Mouse (Mus musculus): ENCODE results near the gene Trpc4ap. TPM values are rescaled to one million over a fixed set of nuclear protein-coding genes. Genes with fewer than 3 reads are reported as not detected.
"Not testable (repeated sequence)": the region's sequence is repeated elsewhere in the genome, so short reads cannot be mapped to it uniquely, and the experiment has no call there.

The Trpc4ap gene
- polyA plus RNA-seq, 1 experiment, result 202 TPM

- no peak for DNase-seq (ENCODE audit: low read depth)
- TF ChIP-seq CTCF (IDR thresholded peaks at IDR 0.05; ENCODE audit: borderline replicate concordance, extremely low read depth, insufficient read depth, insufficient read length) (no peak), POLR2A (IDR thresholded peaks at IDR 0.05; ENCODE audit: borderline replicate concordance, extremely low read depth, insufficient read depth, insufficient read length, poor library complexity, severe bottlenecking) (no peak)
These were observed 25.2 kb upstream of the Trpc4ap start for GRCm38 (mm10) chr2:155717082-155717990.

GRCm38 (mm10) chr2:155710557-155710956, 18.4 kb upstream of the Trpc4ap start:
- TF ChIP-seq CTCF (IDR thresholded peaks at IDR 0.05; ENCODE audit: borderline replicate concordance, extremely low read depth, insufficient read depth, insufficient read length) (no peak), POLR2A (IDR thresholded peaks at IDR 0.05; ENCODE audit: borderline replicate concordance, extremely low read depth, insufficient read depth, insufficient read length, poor library complexity, severe bottlenecking) (no peak)
- DNase-seq (ENCODE audit: low read depth), result no peak

GRCm38 (mm10) chr2:155707251-155707650, 15.1 kb upstream of the Trpc4ap start:
- TF ChIP-seq CTCF (IDR thresholded peaks at IDR 0.05; ENCODE audit: borderline replicate concordance, extremely low read depth, insufficient read depth, insufficient read length) (no peak), POLR2A (IDR thresholded peaks at IDR 0.05; ENCODE audit: borderline replicate concordance, extremely low read depth, insufficient read depth, insufficient read length, poor library complexity, severe bottlenecking) (no peak)
- DNase-seq (ENCODE audit: low read depth), result peak; percentile 46

- TF ChIP-seq POLR2A (IDR thresholded peaks at IDR 0.05; ENCODE audit: borderline replicate concordance, extremely low read depth, insufficient read depth, insufficient read length, poor library complexity, severe bottlenecking) (no peak), CTCF (IDR thresholded peaks at IDR 0.05; ENCODE audit: borderline replicate concordance, extremely low read depth, insufficient read depth, insufficient read length) (no peak)
- peak; percentile 81 for DNase-seq (ENCODE audit: low read depth)
These were observed 11.4 kb upstream of the Trpc4ap start for GRCm38 (mm10) chr2:155703630-155704029.

- DNase-seq (ENCODE audit: low read depth), result no peak
- no peak for TF ChIP-seq POLR2A (IDR thresholded peaks at IDR 0.05; ENCODE audit: borderline replicate concordance, extremely low read depth, insufficient read depth, insufficient read length, poor library complexity, severe bottlenecking)
- no peak for TF ChIP-seq CTCF (IDR thresholded peaks at IDR 0.05; ENCODE audit: borderline replicate concordance, extremely low read depth, insufficient read depth, insufficient read length)
These were observed 9.3 kb upstream of the Trpc4ap start for GRCm38 (mm10) chr2:155701399-155701919.

- DNase-seq (ENCODE audit: low read depth), result not testable (repeated sequence)
These were observed 6.3 kb upstream of the Trpc4ap start for GRCm38 (mm10) chr2:155698443-155698842.

- DNase-seq (ENCODE audit: low read depth), result no peak
- TF ChIP-seq POLR2A (IDR thresholded peaks at IDR 0.05; ENCODE audit: borderline replicate concordance, extremely low read depth, insufficient read depth, insufficient read length, poor library complexity, severe bottlenecking) (no peak), CTCF (IDR thresholded peaks at IDR 0.05; ENCODE audit: borderline replicate concordance, extremely low read depth, insufficient read depth, insufficient read length) (no peak)
These were observed 4.7 kb upstream of the Trpc4ap start for GRCm38 (mm10) chr2:155696851-155697250.

- TF ChIP-seq CTCF (IDR thresholded peaks at IDR 0.05; ENCODE audit: borderline replicate concordance, extremely low read depth, insufficient read depth, insufficient read length) (peak; percentile 90), POLR2A (IDR thresholded peaks at IDR 0.05; ENCODE audit: borderline replicate concordance, extremely low read depth, insufficient read depth, insufficient read length, poor library complexity, severe bottlenecking) (no peak)
- DNase-seq (ENCODE audit: low read depth), result peak; percentile 84
These were observed 3.9 kb upstream of the Trpc4ap start for GRCm38 (mm10) chr2:155696091-155696558.

- TF ChIP-seq CTCF (IDR thresholded peaks at IDR 0.05; ENCODE audit: borderline replicate concordance, extremely low read depth, insufficient read depth, insufficient read length) (no peak), POLR2A (IDR thresholded peaks at IDR 0.05; ENCODE audit: borderline replicate concordance, extremely low read depth, insufficient read depth, insufficient read length, poor library complexity, severe bottlenecking) (no peak)
- no peak for DNase-seq (ENCODE audit: low read depth)
These were observed 3.1 kb upstream of the Trpc4ap start for GRCm38 (mm10) chr2:155695316-155695715.

- TF ChIP-seq POLR2A (IDR thresholded peaks at IDR 0.05; ENCODE audit: borderline replicate concordance, extremely low read depth, insufficient read depth, insufficient read length, poor library complexity, severe bottlenecking) (no peak), CTCF (IDR thresholded peaks at IDR 0.05; ENCODE audit: borderline replicate concordance, extremely low read depth, insufficient read depth, insufficient read length) (no peak)
- no peak for DNase-seq (ENCODE audit: low read depth)
These were observed 2.4 kb upstream of the Trpc4ap start for GRCm38 (mm10) chr2:155694564-155694963.

- DNase-seq (ENCODE audit: low read depth), result no peak
- TF ChIP-seq CTCF (IDR thresholded peaks at IDR 0.05; ENCODE audit: borderline replicate concordance, extremely low read depth, insufficient read depth, insufficient read length), result no peak
- no peak for TF ChIP-seq POLR2A (IDR thresholded peaks at IDR 0.05; ENCODE audit: borderline replicate concordance, extremely low read depth, insufficient read depth, insufficient read length, poor library complexity, severe bottlenecking)
These were observed 952 bp upstream of the Trpc4ap start for GRCm38 (mm10) chr2:155693136-155693535.

- DNase-seq (ENCODE audit: low read depth), result no peak
- TF ChIP-seq CTCF (IDR thresholded peaks at IDR 0.05; ENCODE audit: borderline replicate concordance, extremely low read depth, insufficient read depth, insufficient read length) (no peak), POLR2A (IDR thresholded peaks at IDR 0.05; ENCODE audit: borderline replicate concordance, extremely low read depth, insufficient read depth, insufficient read length, poor library complexity, severe bottlenecking) (no peak)
These were observed 855 bp downstream of the Trpc4ap start for GRCm38 (mm10) chr2:155691336-155691722.

Data from brain, embryonic 14.5 days (tissue).